Mouse (Mus musculus): ENCODE measurements at regions not wholly inside any gene's neighbourhood (a gene's known extent, or its start where the extent isn't known, plus 50 kb on each side); places are given as distances from the start of the nearest gene placed in this dataset.

- H3K27me3 ChIP-seq (ENCODE audit: control insufficient read depth, insufficient read depth, low read length), result no peaks in the 10 kb centered on the region
- no peak for ATAC-seq (ENCODE audit: insufficient read depth, low FRiP score)
- no peak overlapping the region for H3K4me2 ChIP-seq (ENCODE audit: low read depth, low read length)
- H3K4me1 ChIP-seq (ENCODE audit: control insufficient read depth, insufficient read depth, low read length), result 0 out of 2 replicates have a peak, but pooled peaks cover 3% of the 10 kb centered on the region
- no peak overlapping the region for H3K4me3 ChIP-seq (replicated peaks; ENCODE audit: low read length)
- WGBS, result 67% methylated on average over 3 of the region's 3 CpGs
- no peak overlapping the region for H3K27ac ChIP-seq (ENCODE audit: low read length)
- no peak overlapping the region for H3K9ac ChIP-seq (ENCODE audit: low read length)
- H3K36me3 ChIP-seq (ENCODE audit: control insufficient read depth, insufficient read depth, low read length), result no peaks in the 10 kb centered on the region
- no peaks in the 10 kb centered on the region for H3K9me3 ChIP-seq (replicated peaks; ENCODE audit: control insufficient read depth, low read length)
These were observed 106.9 kb upstream of the Ccser1 start for GRCm38 (mm10) chr6:61073267-61073666.

GRCm38 (mm10) chr6:61073794-61074193, 106.3 kb upstream of the Ccser1 start:
- Histone ChIP-seq H3K9ac (ENCODE audit: low read length) (no peak overlapping the region), H3K27me3 (ENCODE audit: control insufficient read depth, insufficient read depth, low read length) (no peaks in the 10 kb centered on the region), H3K27ac (ENCODE audit: low read length) (no peak overlapping the region), H3K4me3 (replicated peaks; ENCODE audit: low read length) (no peak overlapping the region), H3K36me3 (ENCODE audit: control insufficient read depth, insufficient read depth, low read length) (no peaks in the 10 kb centered on the region), H3K4me2 (ENCODE audit: low read depth, low read length) (no peak overlapping the region), H3K9me3 (replicated peaks; ENCODE audit: control insufficient read depth, low read length) (no peaks in the 10 kb centered on the region), H3K4me1 (ENCODE audit: control insufficient read depth, insufficient read depth, low read length) (0 out of 2 replicates have a peak, but pooled peaks cover 3% of the 10 kb centered on the region)
- 71% methylated on average over 2 of the region's 2 CpGs for WGBS
- ATAC-seq (ENCODE audit: insufficient read depth, low FRiP score), result no peak

- Histone ChIP-seq H3K9ac (ENCODE audit: low read length) (no peak overlapping the region), H3K4me1 (ENCODE audit: control insufficient read depth, insufficient read depth, low read length) (0 out of 2 replicates have a peak, but pooled peaks cover 3% of the 10 kb centered on the region), H3K4me3 (replicated peaks; ENCODE audit: low read length) (no peak overlapping the region), H3K4me2 (ENCODE audit: low read depth, low read length) (no peak overlapping the region), H3K9me3 (replicated peaks; ENCODE audit: control insufficient read depth, low read length) (no peaks in the 10 kb centered on the region), H3K36me3 (ENCODE audit: control insufficient read depth, insufficient read depth, low read length) (no peaks in the 10 kb centered on the region), H3K27me3 (ENCODE audit: control insufficient read depth, insufficient read depth, low read length) (no peaks in the 10 kb centered on the region), H3K27ac (ENCODE audit: low read length) (no peak overlapping the region)
- WGBS, result 83% methylated on average over 3 of the region's 3 CpGs
- ATAC-seq (ENCODE audit: insufficient read depth, low FRiP score), result no peak
These were observed 105.4 kb upstream of the Ccser1 start for GRCm38 (mm10) chr6:61074700-61075099.

- no peak overlapping the region for H3K4me2 ChIP-seq (ENCODE audit: low read depth, low read length)
- WGBS, result 77% methylated on average over 3 of the region's 3 CpGs
- no peak overlapping the region for H3K4me3 ChIP-seq (replicated peaks; ENCODE audit: low read length)
- ATAC-seq (ENCODE audit: insufficient read depth, low FRiP score), result no peak
- H3K27ac ChIP-seq (ENCODE audit: low read length), result no peak overlapping the region
- no peaks in the 10 kb centered on the region for H3K27me3 ChIP-seq (ENCODE audit: control insufficient read depth, insufficient read depth, low read length)
- H3K9me3 ChIP-seq (replicated peaks; ENCODE audit: control insufficient read depth, low read length), result no peaks in the 10 kb centered on the region
- H3K4me1 ChIP-seq (ENCODE audit: control insufficient read depth, insufficient read depth, low read length), result 0 out of 2 replicates have a peak, but pooled peaks cover 3% of the 10 kb centered on the region
- no peaks in the 10 kb centered on the region for H3K36me3 ChIP-seq (ENCODE audit: control insufficient read depth, insufficient read depth, low read length)
- no peak overlapping the region for H3K9ac ChIP-seq (ENCODE audit: low read length)
These were observed 101.6 kb upstream of the Ccser1 start for GRCm38 (mm10) chr6:61078559-61078958.

- H3K36me3 ChIP-seq (ENCODE audit: control insufficient read depth, insufficient read depth, low read length), result no peaks in the 10 kb centered on the region
- no peak overlapping the region for H3K4me3 ChIP-seq (replicated peaks; ENCODE audit: low read length)
- WGBS, result 83% methylated on average over 5 of the region's 5 CpGs
- no peak overlapping the region for H3K27ac ChIP-seq (ENCODE audit: low read length)
- no peak overlapping the region for H3K4me2 ChIP-seq (ENCODE audit: low read depth, low read length)
- H3K27me3 ChIP-seq (ENCODE audit: control insufficient read depth, insufficient read depth, low read length), result no peaks in the 10 kb centered on the region
- no peaks in the 10 kb centered on the region for H3K4me1 ChIP-seq (ENCODE audit: control insufficient read depth, insufficient read depth, low read length)
- ATAC-seq (ENCODE audit: insufficient read depth, low FRiP score), result no peak
- no peak overlapping the region for H3K9ac ChIP-seq (ENCODE audit: low read length)
- H3K9me3 ChIP-seq (replicated peaks; ENCODE audit: control insufficient read depth, low read length), result no peaks in the 10 kb centered on the region
These were observed 99.5 kb upstream of the Ccser1 start for GRCm38 (mm10) chr6:61080661-61081060.

GRCm38 (mm10) chr6:61083346-61083745, 96.8 kb upstream of the Ccser1 start:
- WGBS, result 77% methylated on average over 3 of the region's 3 CpGs
- H3K4me3 ChIP-seq (replicated peaks; ENCODE audit: low read length), result no peak overlapping the region
- H3K27me3 ChIP-seq (ENCODE audit: control insufficient read depth, insufficient read depth, low read length), result no peaks in the 10 kb centered on the region
- H3K27ac ChIP-seq (ENCODE audit: low read length), result no peak overlapping the region
- H3K36me3 ChIP-seq (ENCODE audit: control insufficient read depth, insufficient read depth, low read length), result no peaks in the 10 kb centered on the region
- H3K4me1 ChIP-seq (ENCODE audit: control insufficient read depth, insufficient read depth, low read length), result no peaks in the 10 kb centered on the region
- no peaks in the 10 kb centered on the region for H3K9me3 ChIP-seq (replicated peaks; ENCODE audit: control insufficient read depth, low read length)
- no peak for ATAC-seq (ENCODE audit: insufficient read depth, low FRiP score)
- H3K4me2 ChIP-seq (ENCODE audit: low read depth, low read length), result no peak overlapping the region
- no peak overlapping the region for H3K9ac ChIP-seq (ENCODE audit: low read length)

- peaks cover under 1% of the 10 kb centered on the region for H3K4me1 ChIP-seq (ENCODE audit: control insufficient read depth, insufficient read depth, low read length)
- ATAC-seq (ENCODE audit: insufficient read depth, low FRiP score), result no peak
These were observed 80.7 kb upstream of the Ccser1 start for GRCm38 (mm10) chr6:61099348-61099981.

GRCm38 (mm10) chr6:61099982-61100365, 80.2 kb upstream of the Ccser1 start:
- Histone ChIP-seq H3K4me3 (replicated peaks; ENCODE audit: low read length) (no peak overlapping the region), H3K4me2 (ENCODE audit: low read depth, low read length) (no peak overlapping the region), H3K9me3 (replicated peaks; ENCODE audit: control insufficient read depth, low read length) (no peaks in the 10 kb centered on the region), H3K4me1 (ENCODE audit: control insufficient read depth, insufficient read depth, low read length) (peaks cover 3% of the 10 kb centered on the region), H3K27me3 (ENCODE audit: control insufficient read depth, insufficient read depth, low read length) (no peaks in the 10 kb centered on the region), H3K9ac (ENCODE audit: low read length) (no peak overlapping the region), H3K27ac (ENCODE audit: low read length) (no peak overlapping the region), H3K36me3 (ENCODE audit: control insufficient read depth, insufficient read depth, low read length) (no peaks in the 10 kb centered on the region)
- WGBS, result 38% methylated on average over 3 of the region's 3 CpGs
- no peak for ATAC-seq (ENCODE audit: insufficient read depth, low FRiP score)

More at GRCm38 (mm10) chr6:61099348-61099981, 80.7 kb upstream of the Ccser1 start:
- Histone ChIP-seq H3K27me3 (ENCODE audit: control insufficient read depth, insufficient read depth, low read length) (no peaks in the 10 kb centered on the region), H3K9me3 (replicated peaks; ENCODE audit: control insufficient read depth, low read length) (no peaks in the 10 kb centered on the region), H3K9ac (ENCODE audit: low read length) (no peak overlapping the region), H3K36me3 (ENCODE audit: control insufficient read depth, insufficient read depth, low read length) (no peaks in the 10 kb centered on the region), H3K4me2 (ENCODE audit: low read depth, low read length) (no peak overlapping the region), H3K4me3 (replicated peaks; ENCODE audit: low read length) (no peak overlapping the region), H3K27ac (ENCODE audit: low read length) (no peak overlapping the region)
- WGBS, result 85% methylated on average over 9 of the region's 9 CpGs

- Histone ChIP-seq H3K9me3 (replicated peaks; ENCODE audit: control insufficient read depth, low read length) (no peaks in the 10 kb centered on the region), H3K4me2 (ENCODE audit: low read depth, low read length) (no peak overlapping the region), H3K9ac (ENCODE audit: low read length) (no peak overlapping the region), H3K27ac (ENCODE audit: low read length) (no peak overlapping the region), H3K36me3 (ENCODE audit: control insufficient read depth, insufficient read depth, low read length) (no peaks in the 10 kb centered on the region), H3K4me1 (ENCODE audit: control insufficient read depth, insufficient read depth, low read length) (peaks cover 3% of the 10 kb centered on the region), H3K4me3 (replicated peaks; ENCODE audit: low read length) (no peak overlapping the region), H3K27me3 (ENCODE audit: control insufficient read depth, insufficient read depth, low read length) (no peaks in the 10 kb centered on the region)
- WGBS, result 78% methylated on average over 6 of the region's 6 CpGs
- ATAC-seq (ENCODE audit: insufficient read depth, low FRiP score), result no peak
These were observed 78.2 kb upstream of the Ccser1 start for GRCm38 (mm10) chr6:61101972-61102371.

Data from stomach, embryonic 16.5 days (tissue).